Mouse (Mus musculus) small intestine, adult 2 months (tissue): Measurements from ENCODE around the gene Ankib1.

ENCODE experiments used
- CTCF ChIP-seq: fragments of 200-500 bp; IDR thresholded peaks from 2 replicates; pipeline ENCODE4 v1.5.1; 2012; ENCODE audit warnings: low read depth, mild to moderate bottlenecking, control low read depth, inconsistent platforms, low read length, moderate library complexity, mixed read lengths; ENCODE audit not compliant: insufficient replicate concordance, insufficient read length; ENCODE audit errors: extremely low read depth
- POLR2A ChIP-seq: fragments of 200-500 bp; IDR thresholded peaks from 2 replicates; pipeline ENCODE4 v1.6.1; 2012; ENCODE audit warnings: low read depth, mild to moderate bottlenecking, control low read depth, inconsistent platforms, low read length, moderate library complexity

GRCm38 (mm10) chr5:3772017-3772416 is 30.7 kb downstream of the Ankib1 start:
- TF ChIP-seq CTCF (no peak), POLR2A (no peak)
